Mouse (Mus musculus) limb, embryonic 14.5 days (tissue): ENCODE measurements around the gene Pim3. TPM values are rescaled to one million over a fixed set of nuclear protein-coding genes. Genes with fewer than 3 reads are reported as not detected.

ENCODE experiments used
- ATAC-seq: fragments of 200-750 bp; cut with Nextera tagmentation; 2 replicates; pipeline ENCODE4 v1.8.0; 2017; ENCODE audit warnings: low read depth, moderate number of reproducible peaks, moderate TSS enrichment; ENCODE audit not compliant: low FRiP score
- DNase-seq: peaks from one replicate; pipeline ENCODE4 v3.0.0-alpha.2; 2015; ENCODE audit warnings: low spot score
- H3K27ac ChIP-seq: fragments of 300-500 bp; sonication (generic); replicated peaks from 2 replicates; pipeline ENCODE4 v1.5.1; 2014; ENCODE audit warnings: low read depth, mild to moderate bottlenecking, low read length, moderate library complexity, mixed read lengths
- H3K27me3 ChIP-seq: fragments of 300-500 bp; sonication (generic); 2 replicates; pipeline ENCODE4 v1.6.1; 2014; ENCODE audit warnings: low read length, mixed read lengths; ENCODE audit not compliant: control insufficient read depth, insufficient read depth
- H3K36me3 ChIP-seq: fragments of 300-500 bp; sonication (generic); 2 replicates; pipeline ENCODE4 v1.6.1; 2014; ENCODE audit warnings: mild to moderate bottlenecking, low read length, moderate library complexity, mixed read lengths; ENCODE audit not compliant: control insufficient read depth, insufficient read depth
- H3K4me1 ChIP-seq: fragments of 300-500 bp; sonication (generic); 2 replicates; pipeline ENCODE4 v1.6.1; 2014; ENCODE audit warnings: antibody characterized with exemption, low read length, mixed read lengths; ENCODE audit not compliant: control insufficient read depth, insufficient read depth
- H3K4me2 ChIP-seq: fragments of 300-500 bp; sonication (generic); replicated peaks from 2 replicates; pipeline ENCODE4 v1.6.1; 2014; ENCODE audit warnings: low read depth, mild to moderate bottlenecking, low read length, moderate library complexity; ENCODE audit not compliant: severe bottlenecking
- H3K4me3 ChIP-seq: fragments of 300-500 bp; sonication (generic); replicated peaks from 2 replicates; pipeline ENCODE4 v1.5.1; 2014; ENCODE audit warnings: low read length
- H3K9ac ChIP-seq: fragments of 300-500 bp; sonication (generic); 2 replicates; pipeline ENCODE4 v1.6.1; 2014; ENCODE audit warnings: mild to moderate bottlenecking, low read depth, low read length, moderate library complexity; ENCODE audit not compliant: severe bottlenecking
- H3K9me3 ChIP-seq: fragments of 300-500 bp; sonication (generic); 2 replicates; pipeline ENCODE4 v1.6.1; 2016; ENCODE audit warnings: low read length; ENCODE audit not compliant: control insufficient read depth
- POLR2A ChIP-seq: fragments of 200-500 bp; IDR thresholded peaks from 2 replicates; pipeline ENCODE4 v1.8.0; 2012; ENCODE audit warnings: inconsistent platforms, mild to moderate bottlenecking, moderate library complexity, borderline replicate concordance; ENCODE audit not compliant: insufficient read depth, insufficient read length; ENCODE audit errors: extremely low read depth
- WGBS: fragments of 180-500 bp; shearing (Covaris S2); extraction: QIAGEN DNeasy Blood & Tissue Kit; methylation state at CpG from one replicate; pipeline ENCODE4 v1.1.7; 2014; 5-methylcytosine and 5-hydroxymethylcytosine counted together
- polyA plus RNA-seq, 2 experiments: library from polyadenylated mRNA; depleted of rRNA in 1 of 2; stranded (reverse) in 1 of 2; unstranded in 1 of 2; fragments of >200 nt; fragmentation: Nextera tagmentation in 1 of 2; extraction: Ambion mirVana in 1 of 2; gene quantifications; 2 replicates each; pipeline versions ENCODE4 v1.2.1 to v1.2.3; 2012 to 2014

Gene Pim3
- polyA plus RNA-seq, 2 experiments = 15.2 to 38.1 TPM

DNA sequence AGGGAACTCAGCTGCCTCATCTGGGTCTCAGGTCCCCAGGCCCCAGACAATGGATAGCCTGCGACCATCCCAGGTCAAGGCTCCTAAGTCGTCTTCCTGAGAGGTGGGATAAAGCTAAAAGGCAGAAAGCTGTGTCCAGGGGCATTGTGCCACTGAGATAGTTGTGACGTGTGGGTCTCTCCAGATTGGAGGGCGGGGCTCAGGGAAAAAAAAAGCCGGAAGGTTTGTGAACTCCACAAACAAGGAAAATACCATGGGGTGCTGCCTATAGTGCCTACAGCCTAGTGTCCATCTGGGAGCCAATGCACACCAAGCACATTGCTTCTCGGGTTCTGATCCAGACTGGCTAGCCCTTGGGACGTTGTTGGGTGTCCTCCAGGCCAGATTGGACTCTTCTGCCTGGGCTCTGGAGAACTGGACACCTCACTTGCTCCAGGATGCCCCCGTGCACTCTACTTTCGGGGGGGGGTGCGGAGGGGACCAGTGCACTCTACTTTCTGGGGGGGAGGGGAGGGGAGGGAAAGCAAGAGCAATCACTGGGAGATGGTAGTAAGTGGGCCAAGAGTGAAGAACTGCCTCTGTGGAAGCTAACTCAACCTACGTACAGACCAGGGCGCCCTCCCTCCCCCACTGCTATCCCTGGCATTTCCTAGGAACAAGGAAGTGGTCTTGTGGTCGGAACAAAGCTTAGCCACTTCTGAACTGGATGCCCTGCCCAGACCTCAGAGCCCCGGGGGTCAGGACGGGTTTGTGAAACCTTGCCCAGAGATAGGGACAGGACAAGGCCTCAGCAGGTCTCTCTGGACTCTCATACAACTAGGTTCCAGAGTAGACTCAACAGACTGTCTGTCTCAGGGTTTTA, 6.8 kb upstream of the Pim3 start:
- Histone ChIP-seq H3K36me3 (no peaks in the 10 kb centered on the region), H3K27ac (0 out of 2 replicates have a peak overlapping the region, but pooled peaks have one; percentile 26), H3K4me1 (peaks cover 17% of the 10 kb centered on the region), H3K4me3 (no peak overlapping the region), H3K27me3 (no peaks in the 10 kb centered on the region), H3K9ac (no peak overlapping the region), H3K9me3 (no peaks in the 10 kb centered on the region), H3K4me2 (no peak overlapping the region)
- ATAC-seq = no peak
- TF ChIP-seq POLR2A = no peak
- no peak for DNase-seq
- WGBS = 72% methylated on average over 15 of the region's 15 CpGs

- no peaks in the 10 kb centered on the region for H3K36me3 ChIP-seq
Measured at GRCm38 (mm10) chr15:88855896-88856417, 6.0 kb upstream of the Pim3 start.

GRCm38 (mm10) chr15:88856613-88857012, 5.4 kb upstream of the Pim3 start:
- Histone ChIP-seq H3K27me3 (no peaks in the 10 kb centered on the region), H3K9ac (no peak overlapping the region), H3K36me3 (no peaks in the 10 kb centered on the region), H3K4me2 (no peak overlapping the region), H3K9me3 (no peaks in the 10 kb centered on the region), H3K4me1 (peaks cover 24% of the 10 kb centered on the region), H3K4me3 (no peak overlapping the region), H3K27ac (no peak overlapping the region)
- WGBS = 86% methylated on average over 5 of the region's 5 CpGs
- no peak for ATAC-seq
- no peak for TF ChIP-seq POLR2A
- DNase-seq = no peak

More at GRCm38 (mm10) chr15:88855896-88856417, 6.0 kb upstream of the Pim3 start:
- WGBS = 70% methylated on average over 6 of the region's 6 CpGs
- ATAC-seq (no peak), DNase-seq (no peak)
- H3K27ac ChIP-seq = no peak overlapping the region
- H3K4me3 ChIP-seq = no peak overlapping the region
- no peak for TF ChIP-seq POLR2A
- no peak overlapping the region for H3K4me2 ChIP-seq
- no peaks in the 10 kb centered on the region for H3K27me3 ChIP-seq
- peaks cover 17% of the 10 kb centered on the region for H3K4me1 ChIP-seq
- H3K9me3 ChIP-seq = no peaks in the 10 kb centered on the region
- H3K9ac ChIP-seq = no peak overlapping the region

- no peak for TF ChIP-seq POLR2A
- no peak overlapping the region for H3K4me2 ChIP-seq
- peaks cover 24% of the 10 kb centered on the region for H3K4me1 ChIP-seq
- no peak overlapping the region for H3K4me3 ChIP-seq
- ATAC-seq (no peak), DNase-seq (no peak)
- 84% methylated on average over 7 of the region's 7 CpGs for WGBS
- no peaks in the 10 kb centered on the region for H3K27me3 ChIP-seq
- H3K36me3 ChIP-seq = no peaks in the 10 kb centered on the region
- no peak overlapping the region for H3K9ac ChIP-seq
- H3K9me3 ChIP-seq = no peaks in the 10 kb centered on the region
- H3K27ac ChIP-seq = no peak overlapping the region
Measured at GRCm38 (mm10) chr15:88857361-88857760, 4.6 kb upstream of the Pim3 start.

- ATAC-seq (no peak), DNase-seq (no peak)
- Histone ChIP-seq H3K9me3 (no peaks in the 10 kb centered on the region), H3K4me3 (no peak overlapping the region), H3K27me3 (no peaks in the 10 kb centered on the region), H3K27ac (no peak overlapping the region), H3K36me3 (no peaks in the 10 kb centered on the region), H3K9ac (no peak overlapping the region), H3K4me2 (no peak overlapping the region), H3K4me1 (peaks cover 24% of the 10 kb centered on the region)
- no peak for TF ChIP-seq POLR2A
- WGBS = 79% methylated on average over 3 of the region's 3 CpGs
Measured at GRCm38 (mm10) chr15:88858141-88858541, 3.8 kb upstream of the Pim3 start.
